Mouse (Mus musculus) hindbrain, embryonic 11.5 days (tissue): Measurements from ENCODE around the gene Papss2. TPM values are rescaled to one million over a fixed set of nuclear protein-coding genes. Genes with fewer than 3 reads are reported as not detected.
"Not testable (repeated sequence)": the region's sequence is repeated elsewhere in the genome, so short reads cannot be mapped to it uniquely, and the experiment has no call there.

Experiments
- ATAC-seq: fragments of 200-750 bp; cut with Nextera tagmentation; 2 replicates; pipeline ENCODE4 v1.8.0; 2017; ENCODE audit warnings: mild to moderate bottlenecking, moderate TSS enrichment, moderate library complexity; ENCODE audit not compliant: low FRiP score
- DNase-seq: peaks from one replicate; pipeline ENCODE4 v3.0.0-alpha.2; 2015; ENCODE audit warnings: low spot score
- H3K27ac ChIP-seq: fragments of 300-500 bp; sonication (generic); 2 replicates; pipeline ENCODE4 v1.5.1; 2014; ENCODE audit warnings: mild to moderate bottlenecking, low read depth, low read length
- H3K27me3 ChIP-seq: fragments of 300-500 bp; sonication (generic); 2 replicates; pipeline ENCODE4 v1.6.1; 2014; ENCODE audit warnings: mild to moderate bottlenecking, low read length, moderate library complexity, mixed read lengths; ENCODE audit not compliant: control insufficient read depth, insufficient read depth
- H3K36me3 ChIP-seq: fragments of 300-500 bp; sonication (generic); 2 replicates; pipeline ENCODE4 v1.6.1; 2014; ENCODE audit warnings: mild to moderate bottlenecking, low read length, moderate library complexity, mixed read lengths; ENCODE audit not compliant: control insufficient read depth, insufficient read depth
- H3K4me1 ChIP-seq: fragments of 300-500 bp; sonication (generic); replicated peaks from 2 replicates; pipeline ENCODE4 v1.6.1; 2014; ENCODE audit warnings: low read length, mixed read lengths; ENCODE audit not compliant: control insufficient read depth, insufficient read depth
- H3K4me2 ChIP-seq: fragments of 300-500 bp; sonication (generic); replicated peaks from 2 replicates; pipeline ENCODE4 v1.6.1; 2014; ENCODE audit warnings: mild to moderate bottlenecking, low read depth, low read length
- H3K4me3 ChIP-seq: fragments of 300-500 bp; sonication (generic); 2 replicates; pipeline ENCODE4 v1.5.1; 2014; ENCODE audit warnings: low read depth, low read length
- H3K9ac ChIP-seq: fragments of 300-500 bp; sonication (generic); 2 replicates; pipeline ENCODE4 v1.6.1; 2014; ENCODE audit warnings: low read depth, low read length
- H3K9me3 ChIP-seq: fragments of 300-500 bp; sonication (generic); 2 replicates; pipeline ENCODE4 v1.6.1; 2016; ENCODE audit warnings: low read length; ENCODE audit not compliant: control insufficient read depth
- WGBS: fragments of 180-500 bp; shearing (Covaris S2); extraction: QIAGEN DNeasy Blood & Tissue Kit; methylation state at CpG from one replicate; pipeline ENCODE4 v1.1.7; 2014; 5-methylcytosine and 5-hydroxymethylcytosine counted together
- polyA plus RNA-seq: library from polyadenylated mRNA; unstranded; fragments of >200 nt; fragmentation: Nextera tagmentation; extraction: Ambion mirVana; gene quantifications from 2 replicates; pipeline ENCODE4 v1.2.1, GENCODE M21; 2014

Papss2 gene
- polyA plus RNA-seq, 1 experiment from 2014 or later: 5.8 TPM

- ATAC-seq: no peak
- 74% methylated on average over 5 of the region's 5 CpGs for WGBS
- Histone ChIP-seq H3K4me1 (no peaks in the 10 kb centered on the region), H3K27ac (no peak overlapping the region), H3K27me3 (no peaks in the 10 kb centered on the region), H3K36me3 (no peaks in the 10 kb centered on the region), H3K4me3 (no peak overlapping the region), H3K9me3 (no peaks in the 10 kb centered on the region), H3K4me2 (no peak overlapping the region), H3K9ac (no peak overlapping the region)
- DNase-seq: no peak
Measured at GRCm38 (mm10) chr19:32659346-32659745, 63.8 kb downstream of the Papss2 start.

GRCm38 (mm10) chr19:32662936-32663335, 67.3 kb downstream of the Papss2 start:
- ATAC-seq: no peak

GRCm38 (mm10) chr19:32665243-32665642, 69.7 kb downstream of the Papss2 start:
- Histone ChIP-seq H3K4me3 (no peak overlapping the region), H3K4me1 (no peaks in the 10 kb centered on the region), H3K27ac (no peak overlapping the region), H3K36me3 (no peaks in the 10 kb centered on the region), H3K9me3 (no peaks in the 10 kb centered on the region), H3K4me2 (no peak overlapping the region), H3K27me3 (no peaks in the 10 kb centered on the region), H3K9ac (no peak overlapping the region)
- ATAC-seq (no peak), DNase-seq (no peak)
- 89% methylated on average over 8 of the region's 8 CpGs for WGBS

More at GRCm38 (mm10) chr19:32662936-32663335, 67.3 kb downstream of the Papss2 start:
- H3K9ac ChIP-seq: no peak overlapping the region
- no peaks in the 10 kb centered on the region for H3K36me3 ChIP-seq
- no peak for DNase-seq
- no peaks in the 10 kb centered on the region for H3K4me1 ChIP-seq
- no peak overlapping the region for H3K4me2 ChIP-seq
- WGBS: 96% methylated on average over 6 of the region's 6 CpGs
- H3K4me3 ChIP-seq: no peak overlapping the region
- no peaks in the 10 kb centered on the region for H3K9me3 ChIP-seq
- H3K27ac ChIP-seq: no peak overlapping the region
- no peaks in the 10 kb centered on the region for H3K27me3 ChIP-seq

- not testable (repeated sequence) for H3K4me2 ChIP-seq, H3K4me3 ChIP-seq, H3K27me3 ChIP-seq, ATAC-seq, DNase-seq, H3K36me3 ChIP-seq, H3K27ac ChIP-seq, H3K4me1 ChIP-seq, H3K9ac ChIP-seq, H3K9me3 ChIP-seq
- WGBS: 94% methylated on average over 1 of the region's 1 CpGs
Measured at GRCm38 (mm10) chr19:32667830-32668229, 72.2 kb downstream of the Papss2 start.

GRCm38 (mm10) chr19:32675766-32676165, 80.2 kb downstream of the Papss2 start:
- no peak overlapping the region for H3K9ac ChIP-seq

GRCm38 (mm10) chr19:32680894-32681293, 85.3 kb downstream of the Papss2 start:
- DNase-seq (no peak), ATAC-seq (no peak)
- Histone ChIP-seq H3K9ac (no peak overlapping the region), H3K36me3 (0 out of 2 replicates have a peak, but pooled peaks cover 2% of the 10 kb centered on the region), H3K4me2 (no peak overlapping the region), H3K27ac (no peak overlapping the region), H3K9me3 (no peaks in the 10 kb centered on the region), H3K4me3 (no peak overlapping the region), H3K4me1 (no peaks in the 10 kb centered on the region), H3K27me3 (no peaks in the 10 kb centered on the region)
- 97% methylated on average over 2 of the region's 2 CpGs for WGBS

More at GRCm38 (mm10) chr19:32675766-32676165, 80.2 kb downstream of the Papss2 start:
- H3K4me3 ChIP-seq: no peak overlapping the region
- no peaks in the 10 kb centered on the region for H3K9me3 ChIP-seq
- H3K36me3 ChIP-seq: 0 out of 2 replicates have a peak, but pooled peaks cover 3% of the 10 kb centered on the region
- H3K27me3 ChIP-seq: no peaks in the 10 kb centered on the region
- no peak for DNase-seq
- H3K27ac ChIP-seq: no peak overlapping the region
- ATAC-seq: no peak
- WGBS: 89% methylated on average over 3 of the region's 3 CpGs
- no peak overlapping the region for H3K4me2 ChIP-seq
- H3K4me1 ChIP-seq: no peaks in the 10 kb centered on the region

- Histone ChIP-seq H3K9me3 (no peaks in the 10 kb centered on the region), H3K4me3 (no peak overlapping the region), H3K9ac (no peak overlapping the region), H3K36me3 (0 out of 2 replicates have a peak, but pooled peaks cover 2% of the 10 kb centered on the region), H3K27ac (no peak overlapping the region), H3K27me3 (no peaks in the 10 kb centered on the region), H3K4me2 (no peak overlapping the region), H3K4me1 (no peaks in the 10 kb centered on the region)
- DNase-seq (no peak), ATAC-seq (no peak)
- WGBS: 94% methylated on average over 5 of the region's 5 CpGs
Measured at GRCm38 (mm10) chr19:32683081-32683480, 87.5 kb downstream of the Papss2 start.

GRCm38 (mm10) chr19:32687721-32688120, 92.1 kb downstream of the Papss2 start:
- Histone ChIP-seq H3K9me3 (no peaks in the 10 kb centered on the region), H3K4me3 (no peak overlapping the region), H3K27me3 (no peaks in the 10 kb centered on the region), H3K9ac (no peak overlapping the region), H3K4me1 (no peaks in the 10 kb centered on the region), H3K36me3 (0 out of 2 replicates have a peak, but pooled peaks cover 2% of the 10 kb centered on the region), H3K27ac (no peak overlapping the region), H3K4me2 (no peak overlapping the region)
- DNase-seq (no peak), ATAC-seq (no peak)
- 88% methylated on average over 5 of the region's 5 CpGs for WGBS

GRCm38 (mm10) chr19:32688227-32688626, 92.6 kb downstream of the Papss2 start:
- DNase-seq, ATAC-seq, H3K9ac ChIP-seq, H3K36me3 ChIP-seq, H3K4me1 ChIP-seq, H3K27me3 ChIP-seq, H3K4me3 ChIP-seq, H3K9me3 ChIP-seq, H3K4me2 ChIP-seq, H3K27ac ChIP-seq: not testable (repeated sequence)
- 96% methylated on average over 3 of the region's 3 CpGs for WGBS
